Mouse (Mus musculus) cortical plate, adult 2 months (tissue): ENCODE measurements around the gene Arrb2.

Source experiments
- CTCF ChIP-seq: fragments of 200-500 bp; IDR thresholded peaks from 2 replicates; pipeline ENCODE4 v1.5.1; 2011; ENCODE audit warnings: mild to moderate bottlenecking, control low read depth, low read length; ENCODE audit not compliant: insufficient read depth; ENCODE audit errors: extremely low read depth
- POLR2A ChIP-seq: fragments of 200-500 bp; IDR thresholded peaks from 2 replicates; pipeline ENCODE4 v1.6.1; 2011; ENCODE audit warnings: mild to moderate bottlenecking, low read length, control low read depth; ENCODE audit not compliant: insufficient read depth; ENCODE audit errors: extremely low read depth

DNA sequence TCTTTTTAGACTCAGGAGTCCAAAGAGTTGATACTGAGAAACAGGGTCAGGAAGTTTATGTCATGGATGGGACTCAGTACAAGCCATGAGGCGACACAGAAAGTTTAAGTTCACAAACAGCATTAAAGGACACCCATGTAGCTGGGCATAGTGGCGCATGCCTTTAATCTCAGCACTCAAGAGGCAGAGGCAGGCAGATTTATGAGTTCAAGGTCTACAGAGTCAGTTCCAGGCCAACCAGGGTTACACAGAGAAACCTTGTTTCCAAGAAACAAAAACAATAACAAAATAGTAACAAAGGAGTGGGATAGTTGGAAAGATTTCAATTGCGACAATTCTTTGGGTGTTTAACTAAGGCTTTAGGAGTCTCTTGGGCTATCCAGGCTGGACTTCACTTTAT, 48.3 kb upstream of the Arrb2 start:
- no peak for TF ChIP-seq CTCF
- no peak for TF ChIP-seq POLR2A
